Mouse (Mus musculus): ENCODE data around the gene Myh7. TPM values are rescaled to one million over a fixed set of nuclear protein-coding genes. Genes with fewer than 3 reads are reported as not detected.

Myh7 gene
- total RNA-seq (2023; ENCODE audit: inconsistent age): not detected in 4 replicates

GRCm38 (mm10) chr14:54994136-54994868 lies at the start of gene Myh7:
TSS of gene Myh7 (minus strand) at chr14:54994626.

GRCm38 (mm10) chr14:55014991-55015766 lies 20.8 kb upstream of the Myh7 start, which contains the start of gene Ngdn:
TSS of gene Ngdn (plus strand) at chr14:55015454.

GRCm38 (mm10) chr14:54976633-54977032 lies 17.8 kb downstream of the Myh7 start, which contains the start of gene Gm17428:
TSS of gene Gm17428 (plus strand) at chr14:54976933.

GRCm38 (mm10) chr14:54966320-54966977 lies 28.0 kb downstream of the Myh7 start, which contains the start of gene Myh6:
TSS of gene Myh6 (minus strand) at chr14:54966927.

GRCm38 (mm10) chr14:54935904-54936830 lies 58.3 kb downstream of the Myh7 start, which contains the start of gene Cmtm5:
TSS of gene Cmtm5 (plus strand) at chr14:54936261.

GRCm38 (mm10) chr14:54932645-54933150 lies 61.7 kb downstream of the Myh7 start, which contains the start of gene Il25:
TSS of gene Il25 (plus strand) at chr14:54932695.

GRCm38 (mm10) chr14:54925349-54926342 lies 68.8 kb downstream of the Myh7 start, which contains the start of gene Efs:
TSS of gene Efs (minus strand) at chr14:54926126.

Other genes with a start within 250 kb of the Myh7 start
- gene Slc7a8, start 212.7 kb downstream of the Myh7 start, total RNA-seq (2023; ENCODE audit: inconsistent age): 0.27 to 0.51 TPM (median 0.37 TPM) in 4 replicates
- not detected in 4 replicates for gene Rnf212b, start 180.5 kb downstream of the Myh7 start, total RNA-seq (2023; ENCODE audit: inconsistent age)
- 4.9 to 10.9 TPM (median 7.9 TPM) in 4 replicates for gene Homez, start 123.7 kb downstream of the Myh7 start, total RNA-seq (2023; ENCODE audit: inconsistent age)
- 2.1 to 3.8 TPM (median 2.4 TPM) in 4 replicates for gene Ppp1r3e, start 117.1 kb downstream of the Myh7 start, total RNA-seq (2023; ENCODE audit: inconsistent age)
- gene Bcl2l2, start 111.2 kb downstream of the Myh7 start, total RNA-seq (2023; ENCODE audit: inconsistent age): 7.1 to 13.1 TPM (median 10.6 TPM) in 4 replicates
- 1.8 to 3.4 TPM (median 3.3 TPM) in 3 of 4 replicates, not detected in the other for gene Gm20521, start 111.2 kb downstream of the Myh7 start, total RNA-seq (2023; ENCODE audit: inconsistent age)
- 262 to 290 TPM (median 280 TPM) in 4 replicates for gene Pabpn1, start 102.1 kb downstream of the Myh7 start, total RNA-seq (2023; ENCODE audit: inconsistent age)
- gene Slc22a17, start 81.5 kb downstream of the Myh7 start, total RNA-seq (2023; ENCODE audit: inconsistent age): 2.4 to 3.5 TPM (median 2.8 TPM) in 4 replicates
- gene Efs, start 68.5 kb downstream of the Myh7 start, total RNA-seq (2023; ENCODE audit: inconsistent age): not detected in 4 replicates
- not detected in 4 replicates for gene Il25, start 61.9 kb downstream of the Myh7 start, total RNA-seq (2023; ENCODE audit: inconsistent age)
- gene Cmtm5, start 58.4 kb downstream of the Myh7 start, total RNA-seq (2023; ENCODE audit: inconsistent age): not detected in 4 replicates
- gene Myh6, start 27.7 kb downstream of the Myh7 start, total RNA-seq (2023; ENCODE audit: inconsistent age): not detected in 4 replicates
- not detected in 4 replicates for gene Gm17428, start 17.7 kb downstream of the Myh7 start, total RNA-seq (2023; ENCODE audit: inconsistent age)
- 69.4 to 83.2 TPM (median 75.4 TPM) in 4 replicates for gene Ngdn, start 20.8 kb upstream of the Myh7 start, total RNA-seq (2023; ENCODE audit: inconsistent age)
- gene Zfhx2, start 97.7 kb upstream of the Myh7 start, total RNA-seq (2023; ENCODE audit: inconsistent age): 14.3 to 17.6 TPM (median 16.0 TPM) in 4 replicates
- gene Thtpa, start 100.2 kb upstream of the Myh7 start, total RNA-seq (2023; ENCODE audit: inconsistent age): 5.5 to 7.5 TPM (median 6.3 TPM) in 4 replicates
- gene Ap1g2, start 112.0 kb upstream of the Myh7 start, total RNA-seq (2023; ENCODE audit: inconsistent age): 120 to 145 TPM (median 128 TPM) in 4 replicates
- not detected in 4 replicates for gene Jph4, start 122.3 kb upstream of the Myh7 start, total RNA-seq (2023; ENCODE audit: inconsistent age)
- not detected in 4 replicates for gene Dhrs2, start 227.4 kb upstream of the Myh7 start, total RNA-seq (2023; ENCODE audit: inconsistent age)

Data from B cell, adult (primary cell).